Mouse (Mus musculus) lung, embryonic 14.5 days (tissue): ENCODE measurements at regions not wholly inside any gene's neighbourhood (a gene's known extent, or its start where the extent isn't known, plus 50 kb on each side); places are given as distances from the start of the nearest gene placed in this dataset.

Experiments
- ATAC-seq: fragments of 200-750 bp; cut with Nextera tagmentation; 2 replicates; pipeline ENCODE4 v1.8.0; 2017; ENCODE audit warnings: mild to moderate bottlenecking, moderate TSS enrichment, moderate library complexity; ENCODE audit not compliant: insufficient read depth
- DNase-seq: peaks from one replicate; pipeline ENCODE4 v3.0.0-alpha.2; 2015
- H3K27ac ChIP-seq: fragments of 300-500 bp; sonication (generic); 2 replicates; pipeline ENCODE4 v1.5.1; 2014; ENCODE audit warnings: low read depth, mild to moderate bottlenecking, moderate library complexity
- H3K27me3 ChIP-seq: fragments of 300-500 bp; sonication (generic); 2 replicates; pipeline ENCODE4 v1.6.1; 2014; ENCODE audit warnings: low read length, control low read depth; ENCODE audit not compliant: insufficient read depth
- H3K36me3 ChIP-seq: fragments of 300-500 bp; sonication (generic); 2 replicates; pipeline ENCODE4 v1.6.1; 2014; ENCODE audit warnings: control low read depth; ENCODE audit not compliant: insufficient read depth
- H3K4me1 ChIP-seq: fragments of 300-500 bp; sonication (generic); 2 replicates; pipeline ENCODE4 v1.6.1; 2014; ENCODE audit warnings: antibody characterized with exemption, control low read depth; ENCODE audit not compliant: insufficient read depth
- H3K4me2 ChIP-seq: fragments of 300-500 bp; sonication (generic); 2 replicates; pipeline ENCODE4 v1.6.1; 2014; ENCODE audit warnings: mild to moderate bottlenecking
- H3K4me3 ChIP-seq: fragments of 300-500 bp; sonication (generic); 2 replicates; pipeline ENCODE4 v1.5.1; 2014; ENCODE audit warnings: low read depth, low read length
- H3K9ac ChIP-seq: fragments of 300-500 bp; sonication (generic); 2 replicates; pipeline ENCODE4 v1.6.1; 2014
- H3K9me3 ChIP-seq: fragments of 300-500 bp; sonication (generic); 2 replicates; pipeline ENCODE4 v1.6.1; 2016; ENCODE audit warnings: low read depth, low read length, control low read depth
- CTCF ChIP-seq: IDR thresholded peaks from 2 replicates; pipeline ENCODE4 v1.5.1; 2016; ENCODE audit warnings: antibody characterized with exemption, low read depth
- WGBS: fragments of 180-500 bp; shearing (Covaris S2); extraction: QIAGEN DNeasy Blood & Tissue Kit; methylation state at CpG from one replicate; pipeline ENCODE4 v1.1.7; 2014; 5-methylcytosine and 5-hydroxymethylcytosine counted together

DNA sequence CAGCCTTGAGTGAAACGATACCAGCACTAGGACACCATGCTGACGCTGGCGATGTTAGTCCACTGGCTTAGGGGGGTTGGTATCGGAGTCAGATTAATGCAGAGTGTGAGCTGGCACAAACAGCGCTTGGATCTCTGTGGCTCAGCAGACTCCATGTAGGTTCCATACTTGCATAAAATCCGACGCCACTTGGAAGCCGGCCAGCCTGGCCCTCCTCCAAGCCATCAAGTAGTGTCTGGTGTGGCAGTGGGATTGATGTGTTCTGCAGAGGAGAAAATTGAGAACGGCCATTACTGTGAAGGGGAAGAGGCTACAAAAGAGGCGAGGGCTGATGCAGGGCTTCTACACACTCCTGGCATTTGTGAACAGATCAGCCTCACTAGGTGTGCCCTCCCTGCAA lies 253.0 kb upstream of the Adcy2 start:
- 0 out of 2 replicates have a peak overlapping the region, but pooled peaks have one; percentile 23 for H3K4me2 ChIP-seq
- H3K9ac ChIP-seq: no peak overlapping the region
- no peaks in the 10 kb centered on the region for H3K4me1 ChIP-seq
- H3K4me3 ChIP-seq: no peak overlapping the region
- no peaks in the 10 kb centered on the region for H3K27me3 ChIP-seq
- no peaks in the 10 kb centered on the region for H3K36me3 ChIP-seq
- TF ChIP-seq CTCF: no peak
- 45% methylated on average over 10 of the region's 10 CpGs for WGBS
- peak; percentile 65; the same call in 1 of the 2 replicates for ATAC-seq
- no peaks in the 10 kb centered on the region for H3K9me3 ChIP-seq
- peak; percentile 81 for DNase-seq
- H3K27ac ChIP-seq: no peak overlapping the region

DNA sequence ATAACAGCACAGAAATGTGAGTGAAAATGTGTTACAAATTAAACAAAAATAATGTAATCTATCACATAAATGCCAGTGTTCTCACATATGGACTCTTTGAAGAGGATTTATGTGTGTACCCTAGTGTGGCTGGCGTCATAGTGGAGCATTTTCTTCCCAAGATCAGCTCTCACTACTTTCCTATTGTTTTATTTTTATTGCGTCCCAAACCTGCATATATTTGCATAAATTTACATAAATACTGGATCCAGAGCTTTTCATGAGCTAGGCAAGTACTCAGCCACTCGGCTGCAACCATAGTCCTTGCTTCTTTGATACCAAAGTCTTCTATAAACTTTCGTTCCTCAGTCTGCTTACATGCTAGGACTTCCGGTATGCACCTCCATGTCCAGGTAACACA lies 261.1 kb upstream of the Adcy2 start:
- no peak overlapping the region for H3K27ac ChIP-seq
- DNase-seq: no peak
- H3K27me3 ChIP-seq: no peaks in the 10 kb centered on the region
- H3K4me1 ChIP-seq: no peaks in the 10 kb centered on the region
- H3K4me2 ChIP-seq: no peak overlapping the region
- no peak for TF ChIP-seq CTCF
- no peak overlapping the region for H3K4me3 ChIP-seq
- 85% methylated on average over 5 of the region's 5 CpGs for WGBS
- ATAC-seq: no peak
- H3K9ac ChIP-seq: no peak overlapping the region
- H3K9me3 ChIP-seq: no peaks in the 10 kb centered on the region
- no peaks in the 10 kb centered on the region for H3K36me3 ChIP-seq

DNA sequence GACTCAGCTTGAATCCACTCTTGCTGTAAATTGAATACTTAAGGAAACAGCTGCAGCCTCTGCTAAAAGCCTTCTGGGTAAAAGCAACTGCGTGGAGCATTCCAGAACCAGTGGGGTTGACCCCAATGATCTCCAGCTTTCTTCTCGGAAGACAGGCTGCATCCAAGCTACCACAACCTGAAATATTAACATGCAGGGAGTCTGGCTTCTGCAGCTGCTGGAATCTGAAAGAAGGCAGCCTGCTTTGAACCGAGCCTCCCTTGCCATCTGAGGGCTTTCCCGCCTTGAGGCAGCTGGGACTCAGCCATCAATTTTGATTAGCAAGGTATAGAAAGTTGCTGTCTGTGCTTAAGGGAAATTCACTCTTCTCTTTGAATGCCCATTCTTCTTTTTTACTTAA lies 261.6 kb upstream of the Adcy2 start:
- Histone ChIP-seq H3K9ac (no peak overlapping the region), H3K4me2 (no peak overlapping the region), H3K27me3 (no peaks in the 10 kb centered on the region), H3K9me3 (no peaks in the 10 kb centered on the region), H3K27ac (no peak overlapping the region), H3K4me1 (no peaks in the 10 kb centered on the region), H3K4me3 (no peak overlapping the region), H3K36me3 (no peaks in the 10 kb centered on the region)
- TF ChIP-seq CTCF: no peak
- WGBS: 70% methylated on average over 4 of the region's 4 CpGs
- ATAC-seq: no peak
- DNase-seq: no peak

GRCm38 (mm10) chr13:69263722-69264121 lies 264.4 kb upstream of the Adcy2 start:
- Histone ChIP-seq H3K4me2 (no peak overlapping the region), H3K4me1 (no peaks in the 10 kb centered on the region), H3K9me3 (no peaks in the 10 kb centered on the region), H3K4me3 (no peak overlapping the region), H3K36me3 (no peaks in the 10 kb centered on the region), H3K9ac (no peak overlapping the region), H3K27ac (no peak overlapping the region), H3K27me3 (no peaks in the 10 kb centered on the region)
- 56% methylated on average over 3 of the region's 3 CpGs for WGBS
- peak; percentile 73 for DNase-seq
- TF ChIP-seq CTCF: no peak
- peak; percentile 65 for ATAC-seq

GRCm38 (mm10) chr13:69266071-69266470 lies 266.7 kb upstream of the Adcy2 start:
- ATAC-seq: no peak
- no peak overlapping the region for H3K27ac ChIP-seq
- 70% methylated on average over 1 of the region's 1 CpGs for WGBS
- H3K4me1 ChIP-seq: no peaks in the 10 kb centered on the region
- TF ChIP-seq CTCF: no peak
- no peak overlapping the region for H3K4me2 ChIP-seq
- no peaks in the 10 kb centered on the region for H3K27me3 ChIP-seq
- H3K9me3 ChIP-seq: no peaks in the 10 kb centered on the region
- H3K36me3 ChIP-seq: no peaks in the 10 kb centered on the region
- no peak overlapping the region for H3K4me3 ChIP-seq
- no peak overlapping the region for H3K9ac ChIP-seq
- no peak for DNase-seq

DNA sequence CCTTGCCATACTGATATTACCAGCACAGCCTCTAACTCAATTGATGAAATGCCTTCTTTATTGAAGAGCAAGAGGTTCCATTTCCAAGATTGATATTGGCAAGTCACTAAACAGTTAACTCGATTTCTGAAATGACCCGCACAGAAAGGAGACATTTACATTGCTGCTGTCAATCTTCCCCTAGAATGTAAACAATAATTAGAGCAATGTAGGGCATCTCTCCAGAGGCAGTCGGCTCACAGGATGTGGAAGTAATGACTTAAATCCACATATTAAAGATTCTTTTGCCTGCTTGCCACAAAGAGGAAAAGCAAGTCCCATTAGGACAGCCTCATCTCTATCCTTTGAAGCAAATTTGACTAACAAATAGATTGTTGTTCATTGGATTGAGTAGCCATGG lies 261.0 kb upstream of the Nsun2 start:
- no peak overlapping the region for H3K27ac ChIP-seq
- no peak overlapping the region for H3K4me2 ChIP-seq
- no peak overlapping the region for H3K4me3 ChIP-seq
- H3K9ac ChIP-seq: no peak overlapping the region
- 22% methylated on average over 3 of the region's 3 CpGs for WGBS
- TF ChIP-seq CTCF: no peak
- no peaks in the 10 kb centered on the region for H3K4me1 ChIP-seq
- no peak for ATAC-seq
- no peaks in the 10 kb centered on the region for H3K27me3 ChIP-seq
- DNase-seq: peak; percentile 35
- H3K36me3 ChIP-seq: no peaks in the 10 kb centered on the region
- H3K9me3 ChIP-seq: no peaks in the 10 kb centered on the region

DNA sequence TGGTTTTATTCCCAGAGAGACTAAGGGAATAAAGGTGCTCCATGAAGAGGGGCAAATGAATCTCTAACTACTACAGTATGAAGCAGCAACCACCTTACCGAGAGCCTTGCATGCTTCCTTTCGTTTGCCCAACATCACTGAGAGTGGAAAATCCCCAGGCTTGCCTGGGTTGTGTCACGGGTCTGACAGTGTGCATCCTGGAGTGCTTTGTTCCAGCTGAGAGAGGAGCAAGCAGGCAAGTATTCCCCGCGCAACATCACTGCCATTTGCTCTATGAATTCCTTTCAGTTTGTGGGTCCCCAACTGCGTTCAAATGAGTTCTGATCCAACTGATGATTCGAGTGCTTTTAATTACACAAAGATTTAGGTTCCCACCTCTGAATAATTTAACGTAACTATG lies 253.9 kb upstream of the Nsun2 start:
- Histone ChIP-seq H3K4me1 (no peaks in the 10 kb centered on the region), H3K27me3 (no peaks in the 10 kb centered on the region), H3K27ac (no peak overlapping the region), H3K9ac (no peak overlapping the region), H3K9me3 (no peaks in the 10 kb centered on the region), H3K4me2 (no peak overlapping the region), H3K36me3 (no peaks in the 10 kb centered on the region), H3K4me3 (no peak overlapping the region)
- DNase-seq: no peak
- ATAC-seq: no peak
- no peak for TF ChIP-seq CTCF
- 82% methylated on average over 8 of the region's 8 CpGs for WGBS

DNA sequence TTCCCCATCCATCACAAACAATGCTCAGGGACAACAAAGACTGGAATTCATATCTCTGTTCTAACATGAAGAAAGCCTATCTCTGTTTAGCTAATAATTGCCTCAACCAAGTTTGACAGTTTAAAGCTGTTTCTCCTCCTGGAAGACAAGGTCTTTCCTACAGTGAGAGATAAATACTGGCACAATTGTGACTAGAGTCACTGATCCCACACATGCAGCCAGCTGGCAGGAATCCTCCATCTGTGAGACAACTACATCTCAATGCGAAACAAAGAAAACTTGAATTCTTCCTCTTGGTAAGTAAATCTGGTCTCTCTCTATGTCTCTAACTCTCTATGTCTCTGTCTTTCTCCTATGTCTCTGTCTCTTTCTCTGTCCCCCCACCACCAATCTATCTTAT lies 239.1 kb upstream of the Nsun2 start:
- H3K27me3 ChIP-seq: no peaks in the 10 kb centered on the region
- no peak overlapping the region for H3K27ac ChIP-seq
- no peak for TF ChIP-seq CTCF
- peak; percentile 72 for DNase-seq
- no peak for ATAC-seq
- H3K4me1 ChIP-seq: no peaks in the 10 kb centered on the region
- H3K4me3 ChIP-seq: no peak overlapping the region
- no peak overlapping the region for H3K4me2 ChIP-seq
- 61% methylated on average over 1 of the region's 1 CpGs for WGBS
- H3K9ac ChIP-seq: no peak overlapping the region
- H3K36me3 ChIP-seq: no peaks in the 10 kb centered on the region
- no peaks in the 10 kb centered on the region for H3K9me3 ChIP-seq
